Mouse (Mus musculus) cerebellum, adult 2 months (tissue): ENCODE results near the gene Arntl2.

Experiments used
- CTCF ChIP-seq: fragments of 200-500 bp; IDR thresholded peaks from 2 replicates; pipeline ENCODE4 v1.5.1; 2011; ENCODE audit warnings: low read depth, mild to moderate bottlenecking, control low read depth, low read length, moderate library complexity, borderline replicate concordance; ENCODE audit not compliant: insufficient read depth
- POLR2A ChIP-seq: fragments of 200-500 bp; IDR thresholded peaks from 2 replicates; pipeline ENCODE4 v1.6.1; 2011; ENCODE audit warnings: low read length, control low read depth, borderline replicate concordance; ENCODE audit not compliant: insufficient read depth

DNA sequence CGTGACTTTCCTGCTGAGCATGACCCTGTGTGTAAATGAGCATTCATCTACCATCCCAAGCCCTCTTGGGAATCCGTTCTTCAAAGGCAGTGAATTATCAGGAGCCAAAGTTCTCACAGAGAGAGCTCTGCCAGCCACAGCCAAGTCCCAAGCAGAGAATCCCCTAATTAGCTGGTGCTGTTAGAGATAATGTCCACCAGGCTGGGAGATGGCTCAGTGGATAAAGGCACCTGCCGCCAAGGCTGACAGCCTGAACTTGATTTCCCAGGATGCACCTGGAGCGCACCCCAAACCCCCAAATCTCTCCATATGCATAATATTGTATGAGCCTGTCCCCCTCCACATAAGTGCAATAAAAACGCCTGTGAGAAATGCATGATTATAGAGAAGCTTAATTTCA, 49.5 kb downstream of the Arntl2 start:
- no peak for TF ChIP-seq POLR2A
- TF ChIP-seq CTCF = no peak
